Comparison of ENCODE assay signal across 21 mouse cellular contexts in the genomic region with DNA sequence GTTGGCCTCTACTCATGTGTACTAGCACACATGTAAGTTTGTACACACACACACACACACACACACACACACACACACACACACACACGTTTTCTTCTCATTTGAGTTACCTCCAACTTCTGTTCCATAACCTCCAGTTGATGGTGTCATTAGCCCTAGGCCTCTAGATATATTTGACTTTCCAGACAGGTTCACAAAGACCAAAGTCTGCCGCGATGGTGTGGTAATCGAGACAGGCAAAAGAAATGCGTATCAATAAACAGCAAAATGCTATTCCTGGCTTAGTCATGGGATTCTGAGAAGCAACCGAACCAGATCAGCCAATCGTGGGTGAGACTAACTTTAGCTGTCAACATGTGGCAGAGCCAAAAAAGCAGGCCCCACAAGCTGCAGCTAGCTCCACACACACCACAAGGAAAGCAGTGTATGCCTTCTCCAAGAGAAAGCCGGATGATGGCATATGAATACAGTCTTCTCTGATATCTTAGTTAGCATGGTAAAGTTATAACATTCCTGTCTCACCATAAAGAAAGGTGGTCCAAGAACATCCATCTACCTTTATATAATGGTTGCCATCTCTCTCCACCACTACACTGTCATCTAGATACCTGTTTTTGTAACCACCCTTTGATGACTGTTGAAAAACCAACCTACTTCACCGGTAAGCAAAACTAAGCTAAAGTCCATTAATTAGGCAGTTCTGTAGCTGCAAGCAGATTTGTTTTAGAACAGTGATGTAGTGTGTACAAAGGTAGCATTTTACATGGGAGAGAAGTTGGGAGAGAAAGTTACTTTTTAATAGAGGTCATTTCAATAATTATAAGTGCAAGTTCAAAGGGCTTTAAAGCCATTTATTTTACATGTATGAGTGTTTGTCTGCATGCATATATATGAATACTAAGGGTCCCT.
"Had no signal": no experiment of that assay in that cellular context is flagged by ENCODE, and none has a peak within 500 bp of the region (broad histone marks: within the 10 kb centered on the region; RNA-seq: fewer than 3 reads in every experiment).

No protein-coding gene starts in this region.

- H3K36me3 ChIP-seq: intestine, embryonic 15.5 days; kidney, embryonic 15.5 days; liver, embryonic 13.5 days; midbrain, embryonic 10.5 days; midbrain, embryonic 13.5 days; neural tube, embryonic 13.5 days; stomach, embryonic 15.5 days had no signal

- H3K9me3 ChIP-seq: intestine, embryonic 15.5 days; kidney, embryonic 15.5 days; liver, embryonic 13.5 days; midbrain, embryonic 10.5 days; midbrain, embryonic 13.5 days; neural tube, embryonic 13.5 days; stomach, embryonic 15.5 days had no signal

- ATAC-seq: intestine, embryonic 15.5 days; lung, postnatal 0 days; midbrain, embryonic 13.5 days; midbrain, embryonic 16.5 days had no signal

- DNase-seq: kidney, adult 11 months; kidney, postnatal 14 days; kidney, postnatal 4 days; layer of hippocampus, postnatal 36 days; liver, embryonic 13.5 days; lung, embryonic 14.5 days; lung, postnatal 36 days; retina, postnatal 1 day; spleen, adult 18-20 months; thymus, postnatal 25 days had no signal

- H3K4me2 ChIP-seq: intestine, embryonic 15.5 days; kidney, embryonic 15.5 days; liver, embryonic 13.5 days; lung, embryonic 14.5 days; midbrain, embryonic 13.5 days; neural tube, embryonic 13.5 days; stomach, embryonic 15.5 days had no signal

- H3K9ac ChIP-seq: intestine, embryonic 15.5 days; kidney, embryonic 15.5 days; liver, embryonic 13.5 days; lung, embryonic 14.5 days; midbrain, embryonic 13.5 days; neural tube, embryonic 13.5 days; stomach, embryonic 15.5 days had no signal

- H3K4me1 ChIP-seq: intestine, embryonic 15.5 days; kidney, embryonic 15.5 days; liver, embryonic 13.5 days; megakaryocyte, embryonic 14.5 days; midbrain, embryonic 10.5 days; midbrain, embryonic 13.5 days; neural tube, embryonic 13.5 days; stomach, embryonic 15.5 days had no signal

- H3K27me3 ChIP-seq: intestine, embryonic 15.5 days; kidney, embryonic 15.5 days; liver, embryonic 13.5 days; midbrain, embryonic 13.5 days; neural tube, embryonic 13.5 days; stomach, embryonic 15.5 days had no signal

- H3K4me3 ChIP-seq: intestine, embryonic 15.5 days; kidney, embryonic 15.5 days; left cerebral cortex, adult 2 months; liver, embryonic 13.5 days; megakaryocyte, embryonic 14.5 days; midbrain, embryonic 10.5 days; midbrain, embryonic 13.5 days; myocyte; neural tube, embryonic 13.5 days; stomach, embryonic 15.5 days had no signal

- H3K27ac ChIP-seq: intestine, embryonic 15.5 days; kidney, embryonic 15.5 days; left cerebral cortex, adult 2 months; liver, embryonic 13.5 days; midbrain, embryonic 10.5 days; midbrain, embryonic 13.5 days; neural tube, embryonic 13.5 days; stomach, embryonic 15.5 days had no signal
